Mouse (Mus musculus) adrenal gland (tissue): Measurements from ENCODE around the gene Dock4.

Experiments
- intact Hi-C: fragments of 180-260 bp; cut with DNase I; formaldehyde crosslinking; loops from one replicate; pipeline ENCODE4 v1.15.1; 2025

The Dock4 gene

GRCm38 (mm10) chr12:40564261-40564660 is 118.5 kb downstream of the Dock4 start:
- intact Hi-C loops = no loop called here

GRCm38 (mm10) chr12:40568365-40568885 is 122.7 kb downstream of the Dock4 start:
- intact Hi-C loops = no loop called here

GRCm38 (mm10) chr12:40568971-40569968 is 123.5 kb downstream of the Dock4 start:
- intact Hi-C loops = no loop called here

- intact Hi-C loops = loop anchor here (10.0 kb wide), 1 partner anchor 125 kb away; the partner anchor contains the start of genes Dock4 and Zfp277
Measured at GRCm38 (mm10) chr12:40570250-40570649, 124.5 kb downstream of the Dock4 start.

- intact Hi-C loops = loop anchor here (10.0 kb wide), 1 partner anchor 129 kb away; the partner anchor contains the start of genes Dock4 and Zfp277
Measured at GRCm38 (mm10) chr12:40574051-40574450, 128.3 kb downstream of the Dock4 start.

GRCm38 (mm10) chr12:40576749-40577148 is 131.0 kb downstream of the Dock4 start:
- intact Hi-C loops = loop anchor here (10.0 kb wide), 1 partner anchor 132 kb away; the partner anchor contains the start of genes Dock4 and Zfp277

GRCm38 (mm10) chr12:40580351-40580750 is 134.6 kb downstream of the Dock4 start:
- intact Hi-C loops = no loop called here

- intact Hi-C loops = no loop called here
Measured at GRCm38 (mm10) chr12:40581037-40581436, 135.3 kb downstream of the Dock4 start.

- intact Hi-C loops = no loop called here
Measured at GRCm38 (mm10) chr12:40582059-40582458, 136.3 kb downstream of the Dock4 start.

GRCm38 (mm10) chr12:40584526-40585289 is 139.0 kb downstream of the Dock4 start:
- intact Hi-C loops = no loop called here

- intact Hi-C loops = no loop called here
Measured at GRCm38 (mm10) chr12:40585456-40586141, 139.8 kb downstream of the Dock4 start.

- intact Hi-C loops = no loop called here
Measured at GRCm38 (mm10) chr12:40594161-40594560, 148.4 kb downstream of the Dock4 start.

- intact Hi-C loops = no loop called here
Measured at GRCm38 (mm10) chr12:40595440-40595839, 149.7 kb downstream of the Dock4 start.

GRCm38 (mm10) chr12:40596020-40596419 is 150.3 kb downstream of the Dock4 start:
- intact Hi-C loops = no loop called here

- intact Hi-C loops = no loop called here
Measured at GRCm38 (mm10) chr12:40596441-40596840, 150.7 kb downstream of the Dock4 start.

- intact Hi-C loops = no loop called here
Measured at GRCm38 (mm10) chr12:40599952-40600351, 154.2 kb downstream of the Dock4 start.

GRCm38 (mm10) chr12:40605565-40605964 is 159.8 kb downstream of the Dock4 start:
- intact Hi-C loops = no loop called here

GRCm38 (mm10) chr12:40622926-40623325 is 177.2 kb downstream of the Dock4 start:
- intact Hi-C loops = no loop called here

GRCm38 (mm10) chr12:40626521-40626920 is 180.8 kb downstream of the Dock4 start:
- intact Hi-C loops = no loop called here

- intact Hi-C loops = no loop called here
Measured at GRCm38 (mm10) chr12:40633242-40633641, 187.5 kb downstream of the Dock4 start.

GRCm38 (mm10) chr12:40634169-40634568 is 188.4 kb downstream of the Dock4 start:
- intact Hi-C loops = no loop called here
